Mouse (Mus musculus) cerebellum, adult 2 months (tissue): ENCODE results near the gene Srpr.

ENCODE experiments used
- CTCF ChIP-seq: fragments of 200-500 bp; IDR thresholded peaks from 2 replicates; pipeline ENCODE4 v1.5.1; 2011; ENCODE audit warnings: low read depth, mild to moderate bottlenecking, control low read depth, low read length, moderate library complexity, borderline replicate concordance; ENCODE audit not compliant: insufficient read depth
- POLR2A ChIP-seq: fragments of 200-500 bp; IDR thresholded peaks from 2 replicates; pipeline ENCODE4 v1.6.1; 2011; ENCODE audit warnings: low read length, control low read depth, borderline replicate concordance; ENCODE audit not compliant: insufficient read depth

- TF ChIP-seq CTCF (no peak), POLR2A (no peak)
Measured at GRCm38 (mm10) chr9:35163011-35163690, 36.8 kb upstream of the Srpr start.
